Mouse (Mus musculus) CH12.LX (cell line): ENCODE measurements at regions not wholly inside any gene's neighbourhood (a gene's known extent, or its start where the extent isn't known, plus 50 kb on each side); places are given as distances from the start of the nearest gene placed in this dataset.

Experiments
- DNase-seq: peaks from one replicate; pipeline ENCODE4 v3.0.0-alpha.2; 2013; ENCODE audit errors: extremely low read depth
- H3K27ac ChIP-seq: 2 replicates; pipeline ENCODE4 v1.5.1; 2012; ENCODE audit warnings: low read depth, mild to moderate bottlenecking, control low read depth, moderate library complexity; ENCODE audit not compliant: insufficient read depth
- H3K27me3 ChIP-seq: replicated peaks from 2 replicates; pipeline ENCODE3; 2012; ENCODE audit warnings: inconsistent platforms
- H3K36me3 ChIP-seq, 2 experiments: replicated peaks in 1 of 2; 2 replicates each; pipeline versions ENCODE3 to v1.6.1; 2012; ENCODE audit warnings: inconsistent platforms in 1 of 2, low read length in 1 of 2, mild to moderate bottlenecking in 1 of 2, mixed read lengths in 1 of 2, moderate library complexity in 1 of 2; ENCODE audit not compliant: control insufficient read depth in 1 of 2, insufficient read depth in 1 of 2
- H3K4me1 ChIP-seq, 2 experiments: 2 replicates each; pipeline ENCODE4 v1.6.1; 2012; ENCODE audit warnings: inconsistent platforms in 1 of 2, moderate library complexity in 1 of 2; ENCODE audit not compliant: insufficient read depth in 2 of 2, control insufficient read depth in 1 of 2
- H3K4me2 ChIP-seq: 2 replicates; pipeline ENCODE4 v1.6.1; 2012; ENCODE audit warnings: low read depth, mild to moderate bottlenecking, control low read depth; ENCODE audit not compliant: poor library complexity, insufficient read depth, severe bottlenecking
- H3K4me3 ChIP-seq, 3 experiments: fragments of 150-350 bp in 1 of 3; sonication (generic) in 1 of 3; replicated peaks in 1 of 3; 2 replicates each; pipeline versions ENCODE3 to v1.5.1; 2011 to 2012; ENCODE audit warnings: low read depth in 2 of 3, low read length in 2 of 3, mild to moderate bottlenecking in 2 of 3, moderate library complexity in 2 of 3, control low read depth in 1 of 3, improper control_type of control experiment in 1 of 3, inconsistent platforms in 1 of 3, mixed read lengths in 1 of 3; ENCODE audit not compliant: poor library complexity in 1 of 3
- H3K79me2 ChIP-seq: replicated peaks from 2 replicates; pipeline ENCODE4 v1.6.1; 2012; ENCODE audit warnings: mild to moderate bottlenecking, moderate library complexity; ENCODE audit not compliant: control insufficient read depth, poor library complexity, insufficient read depth, severe bottlenecking; ENCODE audit errors: extremely low read depth
- H3K9ac ChIP-seq: 2 replicates; pipeline ENCODE4 v1.6.1; 2012; ENCODE audit warnings: low read depth, mild to moderate bottlenecking, control low read depth, moderate library complexity; ENCODE audit not compliant: insufficient read depth
- H3K9me3 ChIP-seq: replicated peaks from 2 replicates; pipeline ENCODE3; 2012; ENCODE audit warnings: low read length, inconsistent platforms, mixed read lengths
- BHLHE40 ChIP-seq: IDR thresholded peaks from 2 replicates; pipeline ENCODE4 v1.6.1; 2011; ENCODE audit warnings: mild to moderate bottlenecking, low read depth, low read length, improper control_type of control experiment
- CHD1 ChIP-seq: IDR thresholded peaks from 2 replicates; pipeline ENCODE4 v1.6.1; 2012; ENCODE audit warnings: low read depth, low read length, improper control_type of control experiment, inconsistent platforms
- E2F4 ChIP-seq: IDR thresholded peaks from 2 replicates; pipeline ENCODE4 v1.6.1; 2011; ENCODE audit warnings: low read depth, low read length, improper control_type of control experiment; ENCODE audit not compliant: insufficient replicate concordance
- EP300 ChIP-seq: IDR thresholded peaks from 2 replicates; pipeline ENCODE4 v1.6.1; 2011; ENCODE audit warnings: low read length, improper control_type of control experiment
- ETS1 ChIP-seq: conservative IDR thresholded peaks from 2 replicates; pipeline ENCODE4 v1.6.1; 2012; ENCODE audit warnings: low read depth, mild to moderate bottlenecking, inconsistent platforms, low read length, improper control_type of control experiment, moderate library complexity
- GABPA ChIP-seq: IDR thresholded peaks from 2 replicates; pipeline ENCODE4 v1.6.1; 2012; ENCODE audit warnings: low read depth, low read length, improper control_type of control experiment, inconsistent platforms; ENCODE audit not compliant: insufficient replicate concordance
- IRF4 ChIP-seq: IDR thresholded peaks from 2 replicates; pipeline ENCODE4 v1.6.1; 2014; ENCODE audit warnings: low read depth, mild to moderate bottlenecking, inconsistent platforms, low read length, improper control_type of control experiment
- JUN ChIP-seq: IDR thresholded peaks from 2 replicates; pipeline ENCODE4 v1.6.1; 2011; ENCODE audit warnings: low read depth, mild to moderate bottlenecking, low read length, improper control_type of control experiment, moderate library complexity; ENCODE audit not compliant: insufficient read depth
- JUND ChIP-seq: conservative IDR thresholded peaks from 2 replicates; pipeline ENCODE4 v1.6.1; 2011; ENCODE audit warnings: low read depth, low read length, improper control_type of control experiment
- MAX ChIP-seq: IDR thresholded peaks from 2 replicates; pipeline ENCODE4 v1.6.1; 2011; ENCODE audit warnings: low read length, improper control_type of control experiment
- MAZ ChIP-seq: IDR thresholded peaks from 2 replicates; pipeline ENCODE4 v1.6.1; 2012; ENCODE audit warnings: low read depth, mild to moderate bottlenecking, inconsistent platforms, low read length, improper control_type of control experiment, moderate library complexity
- MYC ChIP-seq: IDR thresholded peaks from 2 replicates; pipeline ENCODE4 v1.6.1; 2011; ENCODE audit warnings: low read depth, mild to moderate bottlenecking, improper control_type of control experiment, low read length
- PAX5 ChIP-seq: IDR thresholded peaks from 2 replicates; pipeline ENCODE4 v1.6.1; 2012; ENCODE audit warnings: low read length, inconsistent platforms, mixed read lengths
- RCOR1 ChIP-seq: conservative IDR thresholded peaks from 2 replicates; pipeline ENCODE4 v1.6.1; 2012; ENCODE audit warnings: low read depth, mild to moderate bottlenecking, inconsistent platforms, low read length, improper control_type of control experiment
- TBP ChIP-seq: conservative IDR thresholded peaks from 2 replicates; pipeline ENCODE4 v1.6.1; 2011; ENCODE audit warnings: low read depth, low read length, improper control_type of control experiment
- TCF12 ChIP-seq: IDR thresholded peaks from 2 replicates; pipeline ENCODE4 v1.6.1; 2014; ENCODE audit warnings: low read depth, mild to moderate bottlenecking, inconsistent platforms, low read length, improper control_type of control experiment
- UBTF ChIP-seq: IDR thresholded peaks from 2 replicates; pipeline ENCODE4 v1.6.1; 2012; ENCODE audit warnings: low read depth, mild to moderate bottlenecking, inconsistent platforms, low read length, improper control_type of control experiment, moderate library complexity
- USF1 ChIP-seq: IDR thresholded peaks from 2 replicates; pipeline ENCODE4 v1.6.1; 2014; ENCODE audit warnings: low read depth, mild to moderate bottlenecking, inconsistent platforms, low read length, improper control_type of control experiment
- ZC3H11A ChIP-seq: IDR thresholded peaks from 2 replicates; pipeline ENCODE4 v1.6.1; 2012; ENCODE audit warnings: low read depth, mild to moderate bottlenecking, inconsistent platforms, low read length, improper control_type of control experiment
- ZNF384 ChIP-seq: IDR thresholded peaks from 2 replicates; pipeline ENCODE4 v1.6.1; 2012; ENCODE audit warnings: low read depth, low read length, improper control_type of control experiment, inconsistent platforms
- dilution Hi-C: fragments of 300-500 bp; cut with MboI; formaldehyde crosslinking; loops from 2 replicates; pipeline ENCODE4 v1.14.3; 2020; ENCODE audit warnings: low sequenced_read_pairs; ENCODE audit not compliant: extremely low pct_unique_long_range_greater_than_20kb, extremely low pct_ligation_motif_present
- in situ Hi-C: fragments of 300-500 bp; cut with MboI; formaldehyde crosslinking; loops from 3 replicates; pipeline ENCODE4 v1.14.3; 2019; ENCODE audit warnings: low sequenced_read_pairs, low pct_ligation_motif_present, low pct_unique_long_range_greater_than_20kb, mixed read lengths

- H3K4me1 ChIP-seq, result no peaks in the 10 kb centered on the region
- no peak for DNase-seq
- no peak overlapping the region for H3K4me3 ChIP-seq
- in situ Hi-C loops, result no loop called here
- H3K27ac ChIP-seq, result no peak overlapping the region
- no peaks in the 10 kb centered on the region for H3K36me3 ChIP-seq
- no peak overlapping the region for H3K9ac ChIP-seq
- no peaks in the 10 kb centered on the region for H3K27me3 ChIP-seq
- TF ChIP-seq MAZ (no peak), MAX (no peak), CHD1 (no peak), GABPA (no peak), ZNF384 (no peak), ETS1 (no peak)
- TF ChIP-seq, all 38 proteins: peak for 0
- Histone ChIP-seq H3K79me2 (no peaks in the 10 kb centered on the region), H3K9me3 (no peaks in the 10 kb centered on the region), H3K4me2 (no peak overlapping the region)
- dilution Hi-C loops, result no loop called here
Measured at GRCm38 (mm10) chr17:76081780-76082179, 530.0 kb upstream of the Fam98a start.

- Histone ChIP-seq H3K36me3 (no peaks in the 10 kb centered on the region), H3K27me3 (no peaks in the 10 kb centered on the region), H3K79me2 (no peaks in the 10 kb centered on the region), H3K4me1 (no peaks in the 10 kb centered on the region), H3K27ac (no peak overlapping the region), H3K9ac (no peak overlapping the region), H3K9me3 (no peaks in the 10 kb centered on the region), H3K4me3 (no peak overlapping the region), H3K4me2 (no peak overlapping the region)
- DNase-seq, result no peak
- no peak for TF ChIP-seq ZNF384
- TF ChIP-seq EP300, result no peak
- TF ChIP-seq USF1, result no peak
- TF ChIP-seq TBP, result no peak
- no peak for TF ChIP-seq JUND
- no peak for TF ChIP-seq MAZ
- TF ChIP-seq IRF4, result no peak
- TF ChIP-seq BHLHE40, result no peak
- no peak for TF ChIP-seq ZC3H11A
- TF ChIP-seq JUN, result no peak
- no peak for TF ChIP-seq MYC
- no peak for TF ChIP-seq PAX5
- dilution Hi-C loops (no loop called here), in situ Hi-C loops (no loop called here)
Measured at GRCm38 (mm10) chr17:76046438-76046837, 494.7 kb upstream of the Fam98a start.

- H3K9ac ChIP-seq, result no peak overlapping the region
- H3K27ac ChIP-seq, result no peak overlapping the region
- in situ Hi-C loops, result no loop called here
- H3K27me3 ChIP-seq, result no peaks in the 10 kb centered on the region
- no peak overlapping the region for H3K4me3 ChIP-seq
- no peaks in the 10 kb centered on the region for H3K9me3 ChIP-seq
- TF ChIP-seq TCF12 (no peak), IRF4 (no peak), UBTF (no peak), E2F4 (no peak), EP300 (no peak), RCOR1 (no peak)
- H3K79me2 ChIP-seq, result no peaks in the 10 kb centered on the region
- H3K36me3 ChIP-seq, result no peaks in the 10 kb centered on the region
- H3K4me2 ChIP-seq, result no peak overlapping the region
- dilution Hi-C loops, result no loop called here
- no peak for DNase-seq
- H3K4me1 ChIP-seq, result no peaks in the 10 kb centered on the region; a peak in 1 of 4 replicates
Measured at GRCm38 (mm10) chr17:76032710-76033109, 481.0 kb upstream of the Fam98a start.
